Mouse (Mus musculus) ZHBTc4 (cell line): ENCODE measurements around the gene Pipox.

Experiments used
- DNase-seq: peaks from one replicate; pipeline ENCODE4 v3.0.0-alpha.2; 2011; ENCODE audit warnings: low read depth, low spot score

Pipox gene

DNA sequence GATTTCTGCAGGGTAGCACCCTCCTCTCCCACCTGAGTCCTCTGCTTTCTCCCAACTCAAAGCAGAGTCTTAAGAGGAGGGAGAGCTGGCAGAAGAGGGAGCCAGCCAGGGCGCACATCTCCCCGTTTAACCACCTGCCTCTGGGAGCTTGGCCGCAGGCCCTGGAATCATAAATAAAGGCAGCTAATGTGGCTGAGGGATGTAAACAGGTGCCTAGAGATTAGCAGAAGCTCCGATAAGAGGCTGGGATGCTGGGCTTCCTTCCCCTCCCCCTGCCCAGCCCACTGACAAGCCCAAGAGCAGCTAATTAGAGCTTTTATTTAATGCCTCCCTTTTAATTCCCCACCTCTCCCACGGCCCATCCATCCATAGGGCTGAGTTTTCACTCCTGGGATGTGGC lies 45.8 kb downstream of the Pipox start:
- no peak for DNase-seq

DNA sequence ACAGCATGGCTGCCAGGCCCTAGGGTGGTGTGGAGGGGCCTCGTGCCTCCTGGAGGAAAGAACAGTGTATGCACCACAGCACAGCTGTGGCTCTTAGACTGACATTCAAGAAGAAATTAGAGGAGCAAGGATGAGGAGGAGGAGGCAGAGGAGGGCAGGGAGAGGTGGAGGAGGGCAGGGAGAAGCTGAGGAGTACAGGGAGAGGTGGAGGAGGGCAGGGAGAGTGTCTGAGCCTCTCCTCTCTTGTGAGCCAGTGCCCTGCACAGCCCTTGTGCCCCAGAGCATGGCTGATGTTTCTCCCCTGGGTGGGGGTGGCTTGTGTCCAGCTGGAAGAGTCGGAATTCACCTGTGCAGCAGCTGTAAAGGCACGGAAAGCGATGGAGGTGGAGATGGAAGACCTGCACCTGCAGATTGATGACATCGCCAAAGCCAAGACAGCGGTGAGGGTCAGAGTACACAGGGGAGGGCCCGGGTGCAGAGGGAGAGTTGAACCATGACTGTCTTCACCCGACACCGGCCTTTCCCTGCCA lies 46.2 kb downstream of the Pipox start:
- DNase-seq = no peak

DNA sequence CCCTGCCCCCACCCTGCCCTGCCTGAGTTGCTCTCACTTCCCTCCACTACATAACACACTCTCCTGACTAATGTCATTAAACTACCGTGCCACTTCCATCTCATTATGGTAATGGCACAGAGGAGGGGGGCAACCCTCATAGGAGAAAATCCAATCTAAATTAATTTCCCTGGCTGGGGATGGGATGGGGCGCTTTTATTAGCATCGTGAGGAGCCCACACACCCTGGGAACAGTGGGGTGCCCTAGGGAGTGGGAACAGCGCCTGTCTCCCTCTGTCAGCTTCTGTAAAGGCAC lies 50.0 kb downstream of the Pipox start:
- DNase-seq = no peak

DNA sequence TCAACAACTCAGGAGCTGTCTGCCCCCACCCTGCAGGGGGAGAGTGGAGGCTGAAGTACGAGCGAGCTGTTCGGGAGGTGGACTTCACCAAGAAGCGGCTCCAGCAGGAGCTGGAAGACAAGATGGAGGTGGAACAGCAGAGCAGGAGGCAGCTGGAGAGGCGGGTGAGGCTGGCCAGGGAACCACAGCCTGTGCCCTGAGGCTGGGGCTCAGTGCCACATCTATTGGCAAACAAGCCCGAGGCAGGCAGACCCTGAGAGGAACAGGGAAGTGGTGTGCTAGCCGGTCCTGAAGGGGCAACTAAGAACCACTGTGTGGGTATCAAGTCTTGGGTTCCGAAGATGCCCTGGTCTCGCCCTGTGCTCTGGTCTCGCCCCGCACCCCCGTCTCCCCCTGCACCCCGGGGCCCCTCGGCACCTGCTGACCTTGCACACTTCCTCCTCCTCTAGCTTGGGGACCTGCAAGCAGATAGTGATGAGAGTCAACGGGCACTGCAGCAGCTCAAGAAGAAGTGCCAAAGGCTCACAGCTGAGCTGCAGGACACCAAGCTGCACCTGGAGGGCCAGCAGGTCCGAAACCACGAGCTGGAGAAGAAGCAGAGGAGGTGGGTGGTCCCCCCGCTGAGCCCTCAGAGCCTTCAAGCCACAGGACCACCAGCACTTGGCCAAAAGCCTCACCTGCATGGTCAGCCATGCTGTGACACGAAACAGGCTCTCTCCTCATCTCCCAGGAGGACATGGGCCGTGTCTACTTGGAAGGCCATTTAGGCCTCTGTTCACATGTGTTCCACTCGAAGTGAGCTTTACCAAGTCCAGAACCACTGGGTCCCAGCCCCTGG lies 50.6 kb downstream of the Pipox start:
- no peak for DNase-seq

DNA sequence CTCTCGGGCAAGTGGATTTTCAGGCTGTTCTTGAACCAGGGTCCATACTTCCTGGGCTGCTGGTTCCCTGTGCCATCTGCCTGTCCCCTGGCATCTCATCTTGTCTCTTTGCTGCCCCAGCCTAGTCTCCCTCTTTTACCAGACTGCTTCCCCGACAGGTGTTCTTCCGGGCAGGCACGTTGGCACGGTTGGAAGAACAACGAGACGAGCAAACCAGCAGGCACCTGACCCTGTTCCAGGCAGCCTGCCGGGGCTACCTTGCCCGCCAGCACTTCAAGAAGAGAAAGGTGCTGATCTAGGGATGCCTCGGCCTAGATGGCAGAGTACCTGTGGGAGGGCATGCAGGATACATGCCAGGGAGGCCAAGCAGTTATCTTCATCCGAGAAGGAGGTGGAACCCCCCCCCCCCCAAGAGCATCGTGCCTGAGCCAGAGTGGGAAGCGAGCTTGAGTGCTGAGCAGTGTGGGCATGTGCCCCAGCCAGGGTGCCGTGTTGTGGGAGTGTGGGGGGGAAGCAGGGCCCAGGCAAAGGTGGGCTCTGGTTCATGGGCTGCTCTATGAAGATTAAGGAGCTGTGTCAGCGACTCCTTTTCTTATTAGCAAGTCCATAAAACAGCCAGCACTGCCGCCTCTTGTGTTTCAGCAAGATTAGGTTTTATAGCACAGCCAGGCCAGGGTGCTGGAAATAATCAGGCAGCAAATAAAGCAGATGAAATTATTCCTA lies 53.2 kb downstream of the Pipox start:
- DNase-seq = no peak

DNA sequence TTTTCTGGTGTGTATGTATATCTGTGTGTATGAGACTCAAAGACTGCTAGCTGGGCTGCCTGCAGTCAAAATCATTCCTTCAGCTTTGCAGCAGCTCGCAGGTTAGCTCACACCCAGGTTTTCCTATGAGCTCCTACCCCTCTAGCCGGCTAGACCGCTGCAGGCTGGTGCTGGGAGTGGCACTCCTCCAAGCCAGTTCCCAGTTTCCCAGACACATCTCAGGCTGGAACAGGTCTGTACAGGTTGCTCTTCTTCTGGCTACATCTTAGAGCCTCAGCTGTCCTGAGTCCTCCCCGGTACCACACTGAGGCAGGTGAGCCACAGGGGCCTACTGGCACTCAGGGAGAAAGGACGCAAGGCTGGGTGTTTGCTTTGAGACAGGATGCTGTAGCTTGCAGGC lies 56.0 kb downstream of the Pipox start:
- peak; percentile 53 for DNase-seq

DNA sequence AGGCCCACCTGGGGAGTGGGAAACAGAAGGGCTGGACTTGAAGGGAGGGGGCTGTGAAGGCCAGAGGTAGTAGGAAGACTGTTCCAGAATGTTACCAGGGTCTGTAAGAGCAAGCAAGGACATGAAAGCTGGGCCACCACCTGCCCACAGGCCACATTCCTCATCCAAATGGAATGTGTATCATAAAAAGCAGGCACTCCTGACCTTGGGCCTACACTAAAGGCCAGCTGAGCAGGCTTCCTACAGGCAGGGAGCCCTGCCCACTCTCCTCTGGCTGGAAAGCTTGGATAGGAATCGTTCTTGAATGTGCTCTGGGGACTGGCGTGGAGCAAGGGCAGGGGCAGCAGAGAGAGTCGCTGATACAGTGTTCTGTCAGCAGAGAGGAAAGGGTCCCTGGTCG lies 57.1 kb downstream of the Pipox start:
- DNase-seq = peak; percentile 57

DNA sequence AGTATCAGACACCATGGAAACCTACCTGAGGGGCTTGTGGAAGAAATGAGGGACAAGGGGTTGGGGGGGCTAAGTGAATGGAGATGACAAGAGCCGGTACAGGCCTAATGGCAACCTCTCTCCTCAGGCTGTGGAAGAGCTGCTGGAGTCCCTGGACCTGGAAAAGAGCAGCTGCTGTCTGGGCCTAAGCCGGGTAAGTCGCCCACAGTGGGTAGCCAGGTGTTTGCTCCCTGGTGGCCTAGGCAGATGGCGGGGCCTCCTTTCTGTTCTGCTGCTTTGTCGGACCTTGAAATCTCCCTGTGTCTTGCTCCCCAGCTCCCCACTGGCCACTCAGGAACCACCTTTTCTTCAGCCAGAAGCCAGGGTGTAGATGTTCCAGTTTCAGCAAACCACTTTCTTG lies 57.6 kb downstream of the Pipox start:
- DNase-seq = no peak

DNA sequence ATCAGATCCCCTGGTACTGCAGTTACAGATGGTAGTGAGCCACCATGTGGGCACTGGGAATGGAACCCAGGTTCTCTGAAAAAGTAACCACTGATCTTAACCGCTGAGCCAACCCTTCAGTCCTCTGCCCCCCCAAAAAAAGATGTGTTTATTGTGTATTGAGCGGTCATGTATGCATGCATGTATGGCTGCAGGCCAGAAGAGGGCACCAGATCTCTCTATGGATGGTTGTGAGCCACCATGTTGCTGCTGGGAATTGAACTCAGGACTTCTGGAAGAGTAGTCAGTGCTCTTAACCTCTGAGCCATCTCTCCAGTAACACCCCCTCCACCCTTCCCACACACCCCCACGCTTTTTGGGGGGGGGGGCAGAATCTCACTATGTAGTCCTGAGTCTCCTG lies 58.8 kb downstream of the Pipox start:
- DNase-seq = peak; percentile 52

DNA sequence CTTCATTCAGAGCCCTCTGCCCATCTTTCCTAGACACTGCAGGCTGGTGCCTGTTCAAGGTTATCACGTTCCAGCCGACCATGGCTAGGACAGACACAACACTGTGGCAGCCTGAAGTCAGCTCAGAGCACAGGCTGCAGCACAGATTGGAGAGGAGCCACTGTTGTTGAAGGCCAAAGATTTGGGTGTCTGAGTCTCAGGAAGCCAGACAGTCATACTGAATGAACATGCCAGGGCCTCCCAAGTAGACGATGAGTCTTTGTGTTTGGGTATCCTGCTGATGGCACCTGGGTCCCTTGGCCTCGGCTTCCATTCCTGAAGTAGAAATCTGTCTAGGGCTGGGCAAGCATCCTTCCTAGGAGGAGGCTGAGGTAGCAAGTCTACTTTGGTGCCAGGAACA lies 61.4 kb downstream of the Pipox start:
- no peak for DNase-seq

DNA sequence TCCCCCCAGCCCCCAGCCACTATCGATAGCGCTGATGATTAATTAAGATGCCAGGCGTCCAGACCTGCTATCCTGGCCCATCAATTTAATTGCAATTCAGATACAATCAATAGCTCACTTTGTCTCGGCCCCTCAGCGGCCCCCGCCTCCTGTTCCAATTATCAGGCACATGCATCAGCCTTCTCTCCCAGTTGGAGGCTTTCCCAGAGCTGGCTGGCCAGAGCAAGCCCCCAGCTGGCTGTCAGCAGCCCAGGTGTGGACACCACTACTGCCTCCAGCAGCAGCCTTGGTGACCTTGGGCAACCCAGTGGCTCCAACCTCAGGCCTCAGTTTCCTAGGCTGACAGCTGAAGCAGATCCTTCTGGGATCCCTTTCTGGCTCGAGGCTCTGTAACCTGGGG lies 63.0 kb downstream of the Pipox start:
- no peak for DNase-seq
